Mouse (Mus musculus) forebrain, embryonic 13.5 days (tissue): ENCODE data around the gene Phf11c. TPM values are rescaled to one million over a fixed set of nuclear protein-coding genes. Genes with fewer than 3 reads are reported as not detected.
"Not testable (repeated sequence)": the region's sequence is repeated elsewhere in the genome, so short reads cannot be mapped to it uniquely, and the experiment has no call there.

Experiments used
- ATAC-seq: fragments of 200-750 bp; cut with Nextera tagmentation; 2 replicates; pipeline ENCODE4 v1.8.0; 2017
- H3K27ac ChIP-seq: fragments of 300-500 bp; sonication (generic); 2 replicates; pipeline ENCODE4 v1.5.1; 2015; ENCODE audit warnings: inconsistent platforms, mild to moderate bottlenecking, moderate library complexity
- H3K27me3 ChIP-seq: fragments of 300-500 bp; sonication (generic); 2 replicates; pipeline ENCODE4 v1.6.1; 2015; ENCODE audit warnings: mild to moderate bottlenecking, inconsistent platforms
- H3K36me3 ChIP-seq: fragments of 300-500 bp; sonication (generic); 2 replicates; pipeline ENCODE4 v1.6.1; 2015; ENCODE audit warnings: mild to moderate bottlenecking, inconsistent platforms; ENCODE audit not compliant: poor library complexity, severe bottlenecking
- H3K4me1 ChIP-seq: fragments of 300-500 bp; sonication (generic); 2 replicates; pipeline ENCODE4 v1.6.1; 2015; ENCODE audit warnings: inconsistent platforms
- H3K4me2 ChIP-seq: fragments of 300-500 bp; sonication (generic); 2 replicates; pipeline ENCODE4 v1.6.1; 2015; ENCODE audit warnings: inconsistent platforms, mild to moderate bottlenecking, moderate library complexity
- H3K4me3 ChIP-seq: fragments of 300-500 bp; sonication (generic); 2 replicates; pipeline ENCODE4 v1.5.1; 2015; ENCODE audit warnings: mild to moderate bottlenecking, inconsistent platforms
- H3K9ac ChIP-seq: fragments of 300-500 bp; sonication (generic); 2 replicates; pipeline ENCODE4 v1.6.1; 2015; ENCODE audit warnings: mild to moderate bottlenecking, inconsistent platforms
- H3K9me3 ChIP-seq: fragments of 300-500 bp; sonication (generic); replicated peaks from 2 replicates; pipeline ENCODE4 v1.6.1; 2016; ENCODE audit warnings: inconsistent platforms
- WGBS: fragments of 180-500 bp; shearing (Covaris S2); methylation state at CpG from one replicate; pipeline ENCODE4 v1.1.7; 2015; 5-methylcytosine and 5-hydroxymethylcytosine counted together
- polyA plus RNA-seq: library from polyadenylated mRNA; unstranded; fragments of >200 nt; fragmentation: Nextera tagmentation; extraction: Ambion mirVana; gene quantifications from 2 replicates; pipeline ENCODE4 v1.2.1, GENCODE M21; 2015

Gene Phf11c
- polyA plus RNA-seq, 1 experiment from 2014 or later: 0.48 TPM

DNA sequence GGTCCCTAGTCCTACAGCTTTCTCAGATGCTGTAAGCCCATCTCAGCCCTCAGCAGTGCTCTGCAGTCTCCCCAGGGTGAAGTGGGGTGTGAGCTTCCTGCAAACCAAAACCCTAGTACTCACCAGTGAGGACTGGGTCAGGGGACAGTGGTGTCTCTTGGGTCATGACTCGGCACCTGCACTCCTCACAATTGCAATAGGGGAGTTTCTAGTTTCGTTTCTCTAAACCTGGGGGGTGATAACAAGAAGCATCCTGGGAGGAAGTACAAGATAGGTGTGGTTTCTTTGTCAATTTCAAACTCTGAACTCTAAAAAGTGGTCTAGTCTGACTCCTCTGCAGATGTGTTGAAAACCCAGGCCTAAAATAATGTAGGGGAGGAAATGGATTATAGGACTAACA, 1.8 kb upstream of the Phf11c start:
- Histone ChIP-seq H3K4me3 (no peak overlapping the region), H3K4me2 (no peak overlapping the region), H3K4me1 (no peaks in the 10 kb centered on the region), H3K36me3 (no peaks in the 10 kb centered on the region), H3K9me3 (no peaks in the 10 kb centered on the region), H3K9ac (no peak overlapping the region), H3K27me3 (no peaks in the 10 kb centered on the region), H3K27ac (no peak overlapping the region)
- ATAC-seq: no peak
- WGBS: 89% methylated on average over 2 of the region's 2 CpGs

- ATAC-seq, H3K9me3 ChIP-seq, H3K4me1 ChIP-seq, H3K27ac ChIP-seq, H3K4me3 ChIP-seq, H3K4me2 ChIP-seq, H3K9ac ChIP-seq, H3K36me3 ChIP-seq, H3K27me3 ChIP-seq: not testable (repeated sequence)
- 79% methylated on average over 4 of the region's 4 CpGs for WGBS
Measured at GRCm38 (mm10) chr14:59390181-59390580, 5.0 kb downstream of the Phf11c start.

DNA sequence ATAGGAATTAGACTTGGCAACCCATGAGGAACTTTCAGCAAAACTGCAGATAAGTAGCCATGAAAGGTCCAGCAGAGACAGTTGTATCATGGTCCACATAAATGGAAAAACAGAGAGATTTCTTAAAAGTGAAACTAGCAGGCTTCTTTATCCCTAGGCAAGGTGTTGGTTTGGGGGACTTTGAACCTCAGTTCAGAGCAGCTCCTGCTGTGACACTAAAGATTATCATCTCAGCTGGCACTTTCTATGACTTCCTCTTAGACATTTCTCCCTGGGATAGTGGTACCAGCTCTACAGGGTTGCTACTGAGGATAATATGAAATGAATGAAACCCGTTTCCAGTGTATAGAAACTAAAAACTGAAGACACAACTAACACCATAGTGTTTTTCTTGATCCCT, 5.6 kb downstream of the Phf11c start:
- Histone ChIP-seq H3K27me3 (no peaks in the 10 kb centered on the region), H3K4me1 (no peaks in the 10 kb centered on the region), H3K36me3 (no peaks in the 10 kb centered on the region), H3K9me3 (no peaks in the 10 kb centered on the region), H3K27ac (no peak overlapping the region), H3K4me2 (no peak overlapping the region), H3K9ac (no peak overlapping the region), H3K4me3 (no peak overlapping the region)
- ATAC-seq: no peak
- 64% methylated on average over 1 of the region's 1 CpGs for WGBS

DNA sequence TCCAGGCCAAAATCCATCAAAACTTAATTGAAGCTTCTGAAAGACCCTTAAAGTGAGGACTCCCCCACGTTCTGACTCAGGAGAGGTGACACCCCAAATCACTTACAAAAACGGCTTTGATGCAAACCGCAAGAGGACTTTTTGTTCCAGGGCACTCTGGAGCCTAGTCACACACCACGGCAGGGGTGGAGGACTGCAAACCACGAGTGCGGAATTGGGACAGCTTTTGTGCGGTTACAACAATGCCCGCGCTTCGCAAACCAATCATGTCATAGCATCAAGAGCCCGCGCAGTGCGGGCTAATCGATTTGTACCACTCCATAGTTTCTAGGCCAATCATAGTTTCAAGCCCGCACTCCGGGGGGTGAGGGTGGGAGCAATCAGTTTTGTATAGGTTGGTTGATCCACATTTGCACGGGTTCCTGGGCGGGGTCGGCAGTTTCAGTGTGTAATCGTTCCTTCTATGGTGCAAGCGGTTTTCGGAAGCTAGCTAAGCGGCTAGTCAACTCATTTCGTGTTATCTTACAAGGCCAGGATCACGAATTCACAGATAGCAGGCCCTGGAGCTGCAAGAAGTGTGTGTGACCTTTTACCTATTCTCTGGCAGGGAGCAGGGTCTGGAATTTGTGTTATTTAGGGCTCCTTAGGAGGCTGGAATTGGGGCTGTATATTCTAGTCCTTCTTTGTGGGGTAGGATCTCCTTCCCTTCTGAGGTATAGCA, 24.7 kb downstream of the Phf11c start:
- Histone ChIP-seq H3K27ac (no peak overlapping the region), H3K4me1 (no peaks in the 10 kb centered on the region), H3K4me3 (no peak overlapping the region), H3K9ac (no peak overlapping the region), H3K27me3 (no peaks in the 10 kb centered on the region), H3K36me3 (no peaks in the 10 kb centered on the region), H3K4me2 (no peak overlapping the region), H3K9me3 (no peaks in the 10 kb centered on the region; the same call in 1 of the 2 replicates)
- no peak for ATAC-seq
- WGBS: 94% methylated on average over 25 of the region's 25 CpGs

GRCm38 (mm10) chr14:59366386-59367105, 28.6 kb downstream of the Phf11c start:
- H3K36me3 ChIP-seq: no peaks in the 10 kb centered on the region
- 87% methylated on average over 8 of the region's 8 CpGs for WGBS
- H3K27ac ChIP-seq: no peak overlapping the region

DNA sequence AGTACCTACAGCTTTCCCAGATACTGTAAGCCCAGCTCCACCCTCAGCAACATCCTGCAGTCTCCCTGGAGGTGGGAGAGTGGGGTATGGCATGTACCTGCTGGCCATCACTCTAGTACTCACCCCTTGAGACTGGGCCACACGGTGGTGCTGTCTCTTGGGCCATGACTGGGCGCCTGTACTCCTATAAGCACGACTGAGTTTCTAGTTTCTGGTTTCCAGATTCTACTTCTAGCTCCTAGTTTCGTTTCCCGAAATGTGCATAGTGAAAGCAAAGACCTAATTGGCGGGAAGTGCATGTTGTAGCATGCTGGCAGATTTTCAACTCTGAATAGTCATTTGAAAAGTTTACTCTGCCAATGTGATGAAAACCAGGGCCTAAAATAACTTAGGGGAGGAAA, 29.9 kb downstream of the Phf11c start, which contains the start of gene Phf11d:
Gene Phf11d, minus strand, starts transcription at position 227 of the 401 bp plus-strand sequence.
- Histone ChIP-seq H3K36me3 (no peaks in the 10 kb centered on the region), H3K9me3 (no peaks in the 10 kb centered on the region), H3K27ac (no peak within 1 kb of the TSS), H3K4me3 (no peak within 1 kb of the TSS), H3K4me2 (no peak within 1 kb of the TSS), H3K9ac (no peak within 1 kb of the TSS), H3K27me3 (no peaks in the 10 kb centered on the region), H3K4me1 (no peaks in the 10 kb centered on the region)
- no peak for ATAC-seq
- WGBS: 83% methylated on average over 6 of the region's 6 CpGs

More at GRCm38 (mm10) chr14:59366386-59367105, 28.6 kb downstream of the Phf11c start:
- no peaks in the 10 kb centered on the region for H3K4me1 ChIP-seq
- no peak overlapping the region for H3K4me2 ChIP-seq
- no peak overlapping the region for H3K4me3 ChIP-seq
- no peaks in the 10 kb centered on the region; the same call in 1 of the 2 replicates for H3K9me3 ChIP-seq
- no peak overlapping the region for H3K9ac ChIP-seq
- no peak for ATAC-seq
- H3K27me3 ChIP-seq: no peaks in the 10 kb centered on the region

DNA sequence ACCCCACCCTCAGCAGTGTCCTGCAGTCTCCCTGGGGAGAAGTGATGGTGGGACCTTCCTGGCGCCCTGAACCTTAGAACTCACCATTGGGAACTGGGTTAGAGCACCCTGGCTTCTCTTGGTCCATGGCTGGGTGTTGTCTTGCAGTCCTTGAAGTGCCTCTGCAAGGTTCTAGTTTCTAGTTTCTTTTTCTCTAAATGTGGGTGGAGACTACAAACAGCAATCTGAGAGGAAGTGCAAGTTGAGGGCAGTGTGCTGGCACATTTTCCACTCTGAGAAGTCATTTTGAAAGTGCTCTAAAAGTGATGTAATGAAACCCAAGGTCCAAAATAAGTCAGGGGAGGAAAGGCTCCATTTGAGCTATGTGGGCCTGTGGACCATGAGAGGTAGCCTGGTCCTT, 54.0 kb downstream of the Phf11c start, which contains the start of gene Phf11b:
Gene Phf11b, minus strand, starts transcription at position 163 of the 400 bp plus-strand sequence.
- H3K9me3 ChIP-seq, H3K36me3 ChIP-seq, H3K27ac ChIP-seq, H3K4me2 ChIP-seq, H3K9ac ChIP-seq, H3K27me3 ChIP-seq, H3K4me3 ChIP-seq, H3K4me1 ChIP-seq, ATAC-seq: not testable (repeated sequence)
- WGBS: 65% methylated on average over 1 of the region's 1 CpGs

DNA sequence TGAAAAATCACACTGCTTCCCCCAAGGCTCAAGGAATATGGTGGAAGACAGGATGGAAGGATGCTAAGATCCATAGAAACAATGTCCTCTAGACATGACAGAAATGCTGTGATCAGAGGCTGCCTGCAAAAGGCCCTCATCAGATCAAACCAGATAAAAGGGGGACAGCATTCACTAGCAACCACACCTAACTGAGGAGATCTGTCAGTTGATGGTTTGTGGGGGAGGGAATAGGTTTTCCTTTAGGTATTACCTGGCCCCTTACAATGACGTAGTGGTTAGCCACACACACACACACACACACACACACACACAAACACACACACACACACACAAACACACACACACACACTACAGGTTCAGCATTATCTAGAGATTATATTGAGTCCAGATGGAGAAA, 55.6 kb downstream of the Phf11c start:
- 100% methylated on average over 1 of the region's 1 CpGs for WGBS
- H3K4me1 ChIP-seq: no peaks in the 10 kb centered on the region

DNA sequence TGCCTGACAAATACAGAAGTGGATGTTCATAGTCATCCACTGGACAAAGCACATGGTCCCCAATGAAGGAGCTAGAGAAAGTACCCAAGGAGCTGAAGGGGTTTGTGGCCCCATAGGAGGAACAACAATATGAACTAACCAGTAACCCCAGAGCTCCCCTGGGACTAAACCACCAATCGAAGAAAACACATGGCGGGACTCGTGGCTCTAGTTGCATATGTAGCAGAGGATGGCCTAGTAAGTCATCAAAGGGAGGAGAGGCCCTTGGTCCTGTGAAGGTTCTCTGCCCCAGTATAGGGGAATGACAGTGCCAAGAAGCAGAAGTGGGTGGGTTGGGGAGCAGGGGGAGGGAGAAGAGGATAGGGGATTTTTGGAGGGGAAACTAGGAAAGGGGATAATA, 59.1 kb downstream of the Phf11c start:
- ATAC-seq, H3K27ac ChIP-seq, H3K4me2 ChIP-seq, H3K27me3 ChIP-seq, H3K9ac ChIP-seq, H3K4me3 ChIP-seq, H3K36me3 ChIP-seq, H3K4me1 ChIP-seq, H3K9me3 ChIP-seq: not testable (repeated sequence)
- 93% methylated on average over 3 of the region's 3 CpGs for WGBS

More for the DNA sequence above, 55.6 kb downstream of the Phf11c start:
- Histone ChIP-seq H3K9me3 (no peaks in the 10 kb centered on the region), H3K36me3 (no peaks in the 10 kb centered on the region), H3K27ac (no peak overlapping the region), H3K27me3 (no peaks in the 10 kb centered on the region), H3K4me3 (no peak overlapping the region), H3K9ac (no peak overlapping the region), H3K4me2 (no peak overlapping the region)
- no peak for ATAC-seq

Other genes starting within 250 kb of the Phf11c start
- not detected in 2 replicates for gene Gm5142, start 216.6 kb downstream of the Phf11c start, polyA plus RNA-seq
- gene Rcbtb1, start 194.2 kb downstream of the Phf11c start, polyA plus RNA-seq: 93.9 and 94.8 TPM in 2 replicates
- 0.20 TPM in 1 of 2 replicates, not detected in the other for gene Gm6904, start 135.2 kb downstream of the Phf11c start, polyA plus RNA-seq
- gene Phf11a, start 97.9 kb downstream of the Phf11c start, polyA plus RNA-seq: not detected in 2 replicates
- 0.15 TPM in 1 of 2 replicates, not detected in the other for gene Phf11b, start 54.0 kb downstream of the Phf11c start, polyA plus RNA-seq
- gene Phf11d, start 29.9 kb downstream of the Phf11c start, polyA plus RNA-seq: 0.17 TPM in 1 of 2 replicates, not detected in the other
- gene Setdb2, start 45.5 kb upstream of the Phf11c start, polyA plus RNA-seq: 8.7 and 10.7 TPM in 2 replicates
- gene Cab39l, start 45.6 kb upstream of the Phf11c start, polyA plus RNA-seq: 28.1 and 30.2 TPM in 2 replicates
- gene Cdadc1, start 202.6 kb upstream of the Phf11c start, polyA plus RNA-seq: 32.4 and 38.4 TPM in 2 replicates
- 26.6 and 31.1 TPM in 2 replicates for gene Shisa2, start 229.9 kb upstream of the Phf11c start, polyA plus RNA-seq